Mouse (Mus musculus): ENCODE measurements around the gene Ptgdr2. TPM values are rescaled to one million over a fixed set of nuclear protein-coding genes. Genes with fewer than 3 reads are reported as not detected.

Gene Ptgdr2
- polyA plus RNA-seq, 1 experiment from 2014 or later: 0.09 TPM

DNA sequence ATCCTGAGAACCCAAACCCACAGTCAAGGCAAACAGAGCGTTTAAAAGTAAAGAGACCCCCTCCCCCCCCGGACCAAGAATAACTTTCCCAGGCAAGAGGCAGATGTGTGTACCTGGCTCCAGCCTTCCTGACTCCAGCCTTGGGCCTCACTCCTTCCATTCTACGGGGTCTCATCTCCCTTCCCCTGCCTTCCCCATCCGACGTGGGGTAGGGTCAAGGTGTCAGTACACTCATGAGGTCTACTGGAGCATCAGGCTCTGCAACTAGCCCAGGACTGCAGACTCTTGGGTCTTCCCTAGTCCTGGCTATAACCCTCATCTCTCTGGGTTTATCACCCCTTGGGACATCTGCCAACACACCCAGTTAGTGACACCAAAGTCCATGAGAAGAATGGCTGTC lies 43.2 kb downstream of the Ptgdr2 start:
- Histone ChIP-seq H3K4me2 (no peak overlapping the region), H3K4me3 (replicated peaks) (no peak overlapping the region), H3K9ac (no peak overlapping the region), H3K36me3 (no peaks in the 10 kb centered on the region), H3K4me1 (peaks cover 12% of the 10 kb centered on the region), H3K27ac (no peak overlapping the region), H3K9me3 (replicated peaks) (no peaks in the 10 kb centered on the region), H3K27me3 (no peaks in the 10 kb centered on the region)
- 89% methylated on average over 5 of the region's 5 CpGs for WGBS
- no peak for ATAC-seq (replicated peaks; ENCODE audit: low FRiP score)

DNA sequence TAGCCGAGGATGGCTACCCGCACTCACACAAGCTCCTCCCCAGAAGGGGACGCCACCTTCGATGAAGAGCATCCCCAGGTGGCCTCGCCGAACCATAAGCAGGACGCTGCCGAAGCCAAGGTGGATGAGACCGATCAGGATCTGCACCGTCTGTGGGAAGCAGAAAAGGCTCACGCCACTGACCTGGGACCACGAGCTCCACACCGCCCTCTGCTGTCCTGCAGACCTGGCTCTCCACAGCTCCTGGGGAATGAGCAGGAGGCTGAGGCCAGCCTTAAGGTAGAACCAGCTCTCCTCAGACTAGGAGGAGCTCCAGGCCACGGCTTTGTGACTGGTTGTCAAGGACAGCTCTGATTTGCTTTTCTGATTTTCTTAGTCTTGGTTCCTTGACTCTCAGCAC lies 46.2 kb downstream of the Ptgdr2 start:
- no peaks in the 10 kb centered on the region for H3K9me3 ChIP-seq (replicated peaks)
- H3K4me3 ChIP-seq (replicated peaks): no peak overlapping the region
- H3K4me1 ChIP-seq: peaks cover 12% of the 10 kb centered on the region
- no peak overlapping the region for H3K9ac ChIP-seq
- H3K4me2 ChIP-seq: peak overlapping the region; percentile 48
- H3K27ac ChIP-seq: no peak overlapping the region
- no peak; the same call in 1 of the 2 replicates for ATAC-seq (replicated peaks; ENCODE audit: low FRiP score)
- no peaks in the 10 kb centered on the region for H3K36me3 ChIP-seq
- 22% methylated on average over 14 of the region's 14 CpGs for WGBS
- no peaks in the 10 kb centered on the region for H3K27me3 ChIP-seq

- Histone ChIP-seq H3K36me3 (no peaks in the 10 kb centered on the region), H3K27ac (no peak overlapping the region), H3K9me3 (replicated peaks) (no peaks in the 10 kb centered on the region), H3K4me3 (replicated peaks) (no peak overlapping the region), H3K4me1 (peaks cover 5% of the 10 kb centered on the region), H3K27me3 (no peaks in the 10 kb centered on the region), H3K4me2 (no peak overlapping the region), H3K9ac (no peak overlapping the region)
- ATAC-seq (replicated peaks; ENCODE audit: low FRiP score): no peak
- 77% methylated on average over 13 of the region's 13 CpGs for WGBS
Observed at GRCm38 (mm10) chr19:10984551-10984950, 47.6 kb downstream of the Ptgdr2 start.

GRCm38 (mm10) chr19:10985889-10986288 lies 48.9 kb downstream of the Ptgdr2 start:
- Histone ChIP-seq H3K36me3 (no peaks in the 10 kb centered on the region), H3K9ac (no peak overlapping the region), H3K27me3 (no peaks in the 10 kb centered on the region), H3K4me1 (no peaks in the 10 kb centered on the region), H3K9me3 (replicated peaks) (no peaks in the 10 kb centered on the region), H3K4me3 (replicated peaks) (no peak overlapping the region), H3K4me2 (no peak overlapping the region), H3K27ac (no peak overlapping the region)
- no peak for ATAC-seq (replicated peaks; ENCODE audit: low FRiP score)
- WGBS: 86% methylated on average over 4 of the region's 4 CpGs

DNA sequence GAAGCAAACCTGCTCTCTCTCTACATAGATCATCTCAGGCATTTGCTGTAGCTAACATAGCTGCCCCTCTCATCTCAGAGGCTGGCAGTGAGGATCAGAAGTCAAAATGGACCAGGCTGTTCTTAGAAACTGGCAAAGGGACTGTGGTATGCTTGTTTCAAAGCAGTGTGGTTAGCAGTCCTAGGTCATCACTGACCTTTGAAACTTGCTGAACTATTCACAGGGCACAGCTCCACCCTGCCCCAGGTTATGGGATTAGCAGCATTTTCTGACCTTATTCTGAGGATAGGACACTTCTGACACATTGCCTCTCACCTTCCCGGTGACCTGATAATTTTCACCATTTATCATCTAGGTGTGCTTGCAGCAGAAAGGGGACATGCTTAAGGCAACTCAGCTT lies 51.6 kb downstream of the Ptgdr2 start:
- Histone ChIP-seq H3K9ac (no peak overlapping the region), H3K9me3 (replicated peaks) (no peaks in the 10 kb centered on the region), H3K4me2 (no peak overlapping the region), H3K27me3 (no peaks in the 10 kb centered on the region), H3K4me3 (replicated peaks) (no peak overlapping the region), H3K36me3 (no peaks in the 10 kb centered on the region), H3K27ac (no peak overlapping the region), H3K4me1 (no peaks in the 10 kb centered on the region)
- ATAC-seq (replicated peaks; ENCODE audit: low FRiP score): no peak
- 95% methylated on average over 1 of the region's 1 CpGs for WGBS

GRCm38 (mm10) chr19:10990751-10991150 lies 53.8 kb downstream of the Ptgdr2 start:
- no peak overlapping the region for H3K9ac ChIP-seq

DNA sequence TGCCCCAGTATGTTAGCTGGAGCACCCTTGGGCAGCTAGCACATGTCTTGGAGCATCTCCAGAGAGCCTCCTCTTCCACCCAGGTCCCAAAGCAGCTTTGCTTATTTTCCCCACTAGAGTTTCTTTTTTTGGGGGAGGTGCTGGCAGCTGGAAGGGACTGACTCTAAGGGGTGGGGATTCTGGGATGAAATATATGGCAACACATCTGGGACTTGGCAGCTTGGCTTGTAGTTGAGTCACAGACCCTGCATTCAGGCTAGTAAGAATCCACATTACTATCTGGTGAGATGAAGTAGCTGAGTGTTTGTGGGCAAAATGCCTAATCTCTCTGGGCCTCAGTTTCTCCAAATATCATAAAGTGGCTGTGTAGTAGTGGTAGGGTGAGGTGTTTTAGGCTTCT lies 55.0 kb downstream of the Ptgdr2 start:
- no peak overlapping the region for H3K9ac ChIP-seq
- no peaks in the 10 kb centered on the region for H3K27me3 ChIP-seq
- H3K27ac ChIP-seq: no peak overlapping the region
- no peaks in the 10 kb centered on the region for H3K36me3 ChIP-seq
- no peak overlapping the region for H3K4me2 ChIP-seq
- H3K4me3 ChIP-seq (replicated peaks): no peak overlapping the region
- H3K4me1 ChIP-seq: peaks cover 7% of the 10 kb centered on the region; the same call in 1 of the 2 replicates
- H3K9me3 ChIP-seq (replicated peaks): no peaks in the 10 kb centered on the region
- ATAC-seq (replicated peaks; ENCODE audit: low FRiP score): no peak

More at GRCm38 (mm10) chr19:10990751-10991150, 53.8 kb downstream of the Ptgdr2 start:
- Histone ChIP-seq H3K27ac (no peak overlapping the region), H3K4me3 (replicated peaks) (no peak overlapping the region), H3K4me2 (no peak overlapping the region), H3K27me3 (no peaks in the 10 kb centered on the region), H3K9me3 (replicated peaks) (no peaks in the 10 kb centered on the region), H3K36me3 (no peaks in the 10 kb centered on the region), H3K4me1 (0 out of 2 replicates have a peak, but pooled peaks cover under 1% of the 10 kb centered on the region)
- no peak for ATAC-seq (replicated peaks; ENCODE audit: low FRiP score)
- 13% methylated on average over 1 of the region's 1 CpGs for WGBS

Other genes with a start within 250 kb of the Ptgdr2 start
- gene Vps37c, start 248.4 kb upstream of the Ptgdr2 start, polyA plus RNA-seq (2015; fragmentation: Nextera tagmentation; extraction: Ambion mirVana): 29.7 and 31.7 TPM in 2 replicates
- 0.34 and 0.82 TPM in 2 replicates for gene Cd5, start 198.2 kb upstream of the Ptgdr2 start, polyA plus RNA-seq (2015; fragmentation: Nextera tagmentation; extraction: Ambion mirVana)
- 0.26 TPM in 1 of 2 replicates, not detected in the other for gene Cd6, start 107.1 kb upstream of the Ptgdr2 start, polyA plus RNA-seq (2015; fragmentation: Nextera tagmentation; extraction: Ambion mirVana)
- gene Slc15a3, start 97.4 kb upstream of the Ptgdr2 start, polyA plus RNA-seq (2015; fragmentation: Nextera tagmentation; extraction: Ambion mirVana): 0.31 and 0.39 TPM in 2 replicates
- 77.5 and 89.7 TPM in 2 replicates for gene Tmem132a, start 67.2 kb upstream of the Ptgdr2 start, polyA plus RNA-seq (2015; fragmentation: Nextera tagmentation; extraction: Ambion mirVana)
- gene Tmem109, start 55.2 kb upstream of the Ptgdr2 start, polyA plus RNA-seq (2015; fragmentation: Nextera tagmentation; extraction: Ambion mirVana): 93.6 and 105 TPM in 2 replicates
- 48.1 and 49.4 TPM in 2 replicates for gene Prpf19, start 41.9 kb upstream of the Ptgdr2 start, polyA plus RNA-seq (2015; fragmentation: Nextera tagmentation; extraction: Ambion mirVana)
- not detected in 2 replicates for gene Zp1, start 16.5 kb upstream of the Ptgdr2 start, polyA plus RNA-seq (2015; fragmentation: Nextera tagmentation; extraction: Ambion mirVana)
- gene Ccdc86, start 12.1 kb downstream of the Ptgdr2 start, polyA plus RNA-seq (2015; fragmentation: Nextera tagmentation; extraction: Ambion mirVana): 33.1 and 33.4 TPM in 2 replicates
- gene Ms4a10, start 37.5 kb downstream of the Ptgdr2 start, polyA plus RNA-seq (2015; fragmentation: Nextera tagmentation; extraction: Ambion mirVana): 0.31 TPM in 1 of 2 replicates, not detected in the other
- not detected in 2 replicates for gene Ms4a15, start 56.1 kb downstream of the Ptgdr2 start, polyA plus RNA-seq (2015; fragmentation: Nextera tagmentation; extraction: Ambion mirVana)
- not detected in 2 replicates for gene Ms4a18, start 80.9 kb downstream of the Ptgdr2 start, polyA plus RNA-seq (2015; fragmentation: Nextera tagmentation; extraction: Ambion mirVana)
- gene Ms4a8a, start 143.9 kb downstream of the Ptgdr2 start, polyA plus RNA-seq (2015; fragmentation: Nextera tagmentation; extraction: Ambion mirVana): 2.4 TPM in 1 of 2 replicates, not detected in the other
- gene 1700017D01Rik, start 193.7 kb downstream of the Ptgdr2 start, polyA plus RNA-seq (2015; fragmentation: Nextera tagmentation; extraction: Ambion mirVana): not detected in 2 replicates
- gene 1700025F22Rik, start 228.2 kb downstream of the Ptgdr2 start, polyA plus RNA-seq (2015; fragmentation: Nextera tagmentation; extraction: Ambion mirVana): not detected in 2 replicates